Comparison of ENCODE assay signal across 8 mouse cellular contexts in the genomic region with DNA sequence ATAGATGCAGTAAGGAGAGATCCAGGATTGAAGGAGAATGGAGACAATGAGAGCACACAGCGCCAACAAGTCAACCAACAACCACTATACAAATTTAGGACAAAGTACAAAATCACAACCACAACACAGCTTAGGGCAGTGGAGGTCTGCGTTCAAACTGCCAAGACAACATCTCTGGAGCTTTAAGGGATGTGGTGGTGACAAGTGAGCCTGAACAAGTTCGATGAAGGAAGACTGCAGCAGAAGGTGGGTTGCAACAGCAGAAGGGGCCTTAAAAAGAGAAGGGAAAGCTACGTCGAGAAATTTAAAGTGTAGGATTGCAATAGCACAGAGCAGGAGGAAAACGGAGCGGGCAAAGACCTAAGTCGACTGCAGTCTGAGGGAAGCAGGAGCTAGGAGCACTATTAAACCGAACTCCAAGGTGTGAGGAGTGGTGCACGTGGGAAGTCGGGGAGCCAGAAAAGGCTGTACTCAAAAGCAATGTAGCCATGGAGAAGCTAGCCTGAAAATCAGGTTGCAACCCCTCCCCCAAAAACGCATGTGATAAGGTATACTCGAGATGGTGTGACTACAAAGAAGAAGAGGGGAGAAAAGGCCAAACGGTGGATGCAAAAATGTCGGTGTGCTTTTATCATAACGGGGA. TPM values are rescaled to one million over a fixed set of nuclear protein-coding genes. Genes with fewer than 3 reads are reported as not detected.
A peak's percentile ranks its signal among the peaks of the same experiment; 100 is the strongest.
DNase-seq lines count a peak whose midpoint lies in the region; ATAC-seq and TF ChIP-seq lines count a peak whose summit lies in the region.

No protein-coding gene starts in this region.

- 0 out of 2 replicates have a peak overlapping the region, but pooled peaks have one; percentile 15 for H3K27ac ChIP-seq in testis, adult 2 months (ENCODE audit: control insufficient read depth, insufficient read depth, low read depth, low read length)
- peak overlapping the region; percentile 52 to 83; a peak in 1 of 4 replicates for H3K27ac ChIP-seq in heart, embryonic 14.5 days (replicated peaks in 1 of 2; ENCODE audit: control insufficient read depth in 1 of 2, insufficient read depth in 1 of 2, low read depth in 2 of 2, low read length in 2 of 2)

- no peak for TF ChIP-seq POLR2A in testis, adult 2 months (IDR thresholded peaks at IDR 0.05; ENCODE audit: control insufficient read depth, low read depth, low read length)

- H3K4me2 ChIP-seq in heart, embryonic 14.5 days (ENCODE audit: low read length): peak overlapping the region; percentile 88

- peak overlapping the region; percentile 84 for H3K4me3 ChIP-seq in testis, adult 2 months (ENCODE audit: control insufficient read depth, low read depth, low read length)
- H3K4me3 ChIP-seq in heart, embryonic 14.5 days (ENCODE audit: control insufficient read depth in 1 of 2, insufficient read depth in 1 of 2, low read depth in 1 of 2, low read length in 2 of 2): peak overlapping the region; percentile 65 to 71

- H3K36me3 ChIP-seq in testis, adult 2 months (ENCODE audit: control insufficient read depth, insufficient read depth, low read length): no peaks in the 10 kb centered on the region; the same call in 1 of the 2 replicates
- H3K36me3 ChIP-seq in heart, embryonic 14.5 days (ENCODE audit: control insufficient read depth, insufficient read depth, low read length): no peaks in the 10 kb centered on the region
- H3K36me3 ChIP-seq in splenic B cell, adult 2 months (ENCODE audit: control insufficient read depth, insufficient read depth, low read length, poor library complexity, severe bottlenecking): no peaks in the 10 kb centered on the region

- no peaks in the 10 kb centered on the region for H3K27me3 ChIP-seq in testis, adult 2 months (ENCODE audit: control insufficient read depth, insufficient read depth, low read length)
- H3K27me3 ChIP-seq in heart, embryonic 14.5 days (ENCODE audit: control insufficient read depth, insufficient read depth, low read length): no peaks in the 10 kb centered on the region
- H3K27me3 ChIP-seq in splenic B cell, adult 2 months (ENCODE audit: control insufficient read depth, insufficient read depth, low read length, poor library complexity, severe bottlenecking): no peaks in the 10 kb centered on the region

- no peak for TF ChIP-seq CTCF in testis, adult 2 months (IDR thresholded peaks at IDR 0.05; ENCODE audit: control insufficient read depth, insufficient read depth, insufficient replicate concordance, low read depth, low read length)

- H3K4me1 ChIP-seq in testis, adult 2 months (ENCODE audit: control insufficient read depth, insufficient read depth, low read length): peaks cover 8% of the 10 kb centered on the region
- peaks cover 4 to 20% of the 10 kb centered on the region in 2 experiments for H3K4me1 ChIP-seq in heart, embryonic 14.5 days (ENCODE audit: control insufficient read depth in 2 of 2, insufficient read depth in 2 of 2, low read length in 2 of 2)

- WGBS in heart, embryonic 14.5 days: 4% methylated on average over 16 of the region's 16 CpGs

- ATAC-seq in heart, embryonic 14.5 days (ENCODE audit: insufficient number of reproducible peaks, insufficient read depth, low FRiP score, low read depth): no peak
- peak; percentile 16; the same call in 1 of the 2 replicates for ATAC-seq in megakaryocyte progenitor cell, adult 5-6 weeks (replicated peaks; ENCODE audit: poor library complexity)

- no peak for DNase-seq in testis, postnatal 10 days (ENCODE audit: low spot score)
- DNase-seq in cerebellum, postnatal 25 days: peak; percentile 21 to 31
- peak; percentile 18 for DNase-seq in layer of hippocampus, adult 9-11 months
- DNase-seq in splenic B cell, adult 2 months (ENCODE audit: low read depth, low spot score): peak; percentile 7
- DNase-seq in spleen, postnatal 14 days (ENCODE audit: low spot score in 2 of 2): no peak

- no peaks in the 10 kb centered on the region for H3K9me3 ChIP-seq in heart, embryonic 14.5 days (ENCODE audit: control insufficient read depth, low read length)

- H3K9ac ChIP-seq in heart, embryonic 14.5 days (ENCODE audit: low read length): peak overlapping the region; percentile 82

RNA-seq across cellular contexts. Expression of a gene that starts 1.3 kb away (rescaled TPM):
- polyA plus RNA-seq in testis, adult 2 months (2012; rRNA removed): 18.5 and 19.0 TPM in 2 replicates
- polyA plus RNA-seq in heart, embryonic 14.5 days (2014; fragmentation: Nextera tagmentation; extraction: Ambion mirVana): 26.1 and 26.4 TPM in 2 replicates
- 21.9 and 22.5 TPM in 2 replicates for total RNA-seq in megakaryocyte progenitor cell, adult 5-6 weeks (2015)
- total RNA-seq in megakaryocyte progenitor cell, adult 5-6 weeks (2017): 23.2 and 36.4 TPM in 2 replicates

Comparison
In these comparisons a context has a peak if more than half of its experiments do, and no peak if none do; other contexts are left out.
1. DNase-seq: peak in cerebellum, postnatal 25 days (2 of 2), layer of hippocampus, adult 9-11 months (single experiment) and splenic B cell, adult 2 months (single experiment); none in testis, postnatal 10 days (single experiment) and spleen, postnatal 14 days (0 of 2).